Mouse (Mus musculus): ENCODE measurements around the gene Dnah7a. TPM values are rescaled to one million over a fixed set of nuclear protein-coding genes. Genes with fewer than 3 reads are reported as not detected.
"Not testable (repeated sequence)": the region's sequence is repeated elsewhere in the genome, so short reads cannot be mapped to it uniquely, and the experiment has no call there.

The Dnah7a gene
- total and polyA plus RNA-seq, 2 experiments = not detected

DNA sequence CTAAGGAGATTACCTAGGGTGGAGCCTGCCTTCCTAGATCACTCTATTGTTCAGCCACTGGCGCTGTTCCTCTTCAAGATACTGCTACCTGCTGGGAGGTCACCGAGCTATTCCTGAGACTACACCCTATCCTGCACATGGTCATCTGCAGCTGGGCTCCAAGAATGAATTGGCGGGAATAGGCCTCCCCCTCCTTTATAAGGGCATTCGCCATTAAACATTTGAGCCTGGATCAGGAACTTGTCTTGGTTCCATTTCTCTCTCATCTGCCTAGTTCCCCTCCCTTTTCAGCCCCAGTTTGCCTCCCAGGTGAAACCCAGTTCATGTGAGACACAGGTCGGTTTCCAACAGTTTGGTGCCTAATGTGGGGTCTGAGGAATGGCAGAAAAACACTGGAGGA, 39.4 kb upstream of the Dnah7a start:
- H3K27ac ChIP-seq (replicated peaks; ENCODE audit: insufficient read depth, low read depth, low read length) = no peak overlapping the region
- WGBS = 78% methylated on average over 5 of the region's 5 CpGs
- H3K9ac ChIP-seq (ENCODE audit: low read depth, low read length) = no peak overlapping the region
- no peak overlapping the region for H3K4me3 ChIP-seq (ENCODE audit: insufficient read depth, low read depth, low read length)
- H3K4me1 ChIP-seq (ENCODE audit: control insufficient read depth, insufficient read depth, low read length) = no peaks in the 10 kb centered on the region
- DNase-seq (ENCODE audit: extremely low read depth, low read depth, low spot score) = no peak
- H3K36me3 ChIP-seq (ENCODE audit: control insufficient read depth, insufficient read depth, low read length) = no peaks in the 10 kb centered on the region
- H3K27me3 ChIP-seq (ENCODE audit: control insufficient read depth, insufficient read depth, low read length) = no peaks in the 10 kb centered on the region
- no peak for TF ChIP-seq POLR2A (IDR thresholded peaks at IDR 0.05; ENCODE audit: extremely low read depth, insufficient read depth, low read length)
- no peak for TF ChIP-seq CTCF (IDR thresholded peaks at IDR 0.05; ENCODE audit: low read depth, low read length)
- no peaks in the 10 kb centered on the region for H3K79me2 ChIP-seq (ENCODE audit: control insufficient read depth, insufficient read depth, low read length)

DNA sequence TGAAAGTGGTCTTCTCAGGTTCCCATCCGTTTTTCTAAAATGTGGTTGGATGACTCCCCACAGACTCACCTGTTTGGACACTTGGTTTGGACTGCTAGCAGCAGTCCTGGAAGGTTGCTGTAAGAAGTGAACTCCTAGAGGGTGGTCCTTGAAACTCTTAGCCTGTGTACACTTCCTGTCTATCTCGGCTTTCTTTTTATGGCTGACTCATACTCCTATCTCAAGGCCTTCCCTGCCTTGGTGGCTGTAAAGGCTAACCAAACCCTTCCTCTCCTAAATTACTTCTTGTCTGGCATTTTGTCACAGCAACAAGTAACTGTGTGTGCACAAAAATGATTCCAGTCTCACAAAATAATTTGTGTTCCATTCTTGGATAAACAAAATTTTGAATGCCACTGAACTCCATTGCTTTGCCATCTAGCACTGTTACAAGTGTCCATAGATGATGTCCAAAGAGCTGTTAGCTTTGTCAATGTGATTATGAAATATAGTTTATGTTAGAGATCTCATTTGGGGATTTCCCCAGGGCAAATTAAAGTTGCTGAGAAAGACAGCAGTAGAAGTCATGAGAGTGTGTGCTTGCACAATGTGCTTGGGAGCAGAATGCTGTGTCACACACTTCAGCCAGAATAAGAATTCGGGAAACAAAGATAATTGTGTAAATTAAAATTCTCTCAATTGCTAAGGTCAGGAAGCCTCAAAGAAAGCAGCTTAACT, 35.3 kb upstream of the Dnah7a start:
- no peaks in the 10 kb centered on the region for H3K27me3 ChIP-seq (ENCODE audit: control insufficient read depth, insufficient read depth, low read length)
- no peaks in the 10 kb centered on the region for H3K36me3 ChIP-seq (ENCODE audit: control insufficient read depth, insufficient read depth, low read length)
- peak; percentile 15 for DNase-seq (ENCODE audit: extremely low read depth, low read depth, low spot score)
- no peak overlapping the region for H3K4me3 ChIP-seq (ENCODE audit: insufficient read depth, low read depth, low read length)
- H3K79me2 ChIP-seq (ENCODE audit: control insufficient read depth, insufficient read depth, low read length) = no peaks in the 10 kb centered on the region
- no peaks in the 10 kb centered on the region for H3K4me1 ChIP-seq (ENCODE audit: control insufficient read depth, insufficient read depth, low read length)
- no peak overlapping the region for H3K27ac ChIP-seq (replicated peaks; ENCODE audit: insufficient read depth, low read depth, low read length)
- WGBS = 69% methylated on average over 3 of the region's 3 CpGs
- no peak overlapping the region for H3K9ac ChIP-seq (ENCODE audit: low read depth, low read length)
- no peak for TF ChIP-seq POLR2A (IDR thresholded peaks at IDR 0.05; ENCODE audit: extremely low read depth, insufficient read depth, low read length)
- TF ChIP-seq CTCF (IDR thresholded peaks at IDR 0.05; ENCODE audit: low read depth, low read length) = no peak

DNA sequence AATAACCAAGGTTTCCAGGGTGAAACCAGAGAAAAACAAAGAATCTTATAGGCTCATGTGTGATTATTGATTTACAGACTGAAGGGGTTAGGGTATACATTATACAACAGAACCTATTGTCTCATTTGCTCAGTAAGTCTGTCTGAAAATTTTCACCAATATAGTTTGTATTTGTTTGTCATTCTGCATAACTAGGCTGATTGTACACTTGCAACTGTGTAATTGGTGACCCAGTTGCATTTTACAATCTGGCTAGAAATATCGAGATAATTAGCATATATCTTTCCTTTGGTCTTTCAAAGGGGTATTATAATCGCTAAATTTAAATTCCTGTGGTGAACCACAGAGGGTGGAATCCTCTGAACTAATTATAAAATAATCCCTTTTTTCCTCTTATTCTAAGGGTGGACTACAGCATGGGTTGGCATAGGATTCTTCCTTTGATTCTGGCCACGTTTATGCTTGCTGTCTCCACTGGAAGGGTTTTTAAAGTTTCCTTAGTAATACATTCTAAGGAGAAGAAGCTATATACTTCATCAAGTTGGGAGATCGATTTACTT, 34.3 kb upstream of the Dnah7a start:
- Histone ChIP-seq H3K27me3 (ENCODE audit: control insufficient read depth, insufficient read depth, low read length) (no peaks in the 10 kb centered on the region), H3K79me2 (ENCODE audit: control insufficient read depth, insufficient read depth, low read length) (no peaks in the 10 kb centered on the region), H3K36me3 (ENCODE audit: control insufficient read depth, insufficient read depth, low read length) (no peaks in the 10 kb centered on the region), H3K4me1 (ENCODE audit: control insufficient read depth, insufficient read depth, low read length) (no peaks in the 10 kb centered on the region), H3K27ac (replicated peaks; ENCODE audit: insufficient read depth, low read depth, low read length) (no peak overlapping the region), H3K4me3 (ENCODE audit: insufficient read depth, low read depth, low read length) (no peak overlapping the region), H3K9ac (ENCODE audit: low read depth, low read length) (no peak overlapping the region)
- no peak for DNase-seq (ENCODE audit: extremely low read depth, low read depth, low spot score)
- 86% methylated on average over 4 of the region's 4 CpGs for WGBS
- TF ChIP-seq CTCF (IDR thresholded peaks at IDR 0.05; ENCODE audit: low read depth, low read length) (no peak), POLR2A (IDR thresholded peaks at IDR 0.05; ENCODE audit: extremely low read depth, insufficient read depth, low read length) (no peak)

DNA sequence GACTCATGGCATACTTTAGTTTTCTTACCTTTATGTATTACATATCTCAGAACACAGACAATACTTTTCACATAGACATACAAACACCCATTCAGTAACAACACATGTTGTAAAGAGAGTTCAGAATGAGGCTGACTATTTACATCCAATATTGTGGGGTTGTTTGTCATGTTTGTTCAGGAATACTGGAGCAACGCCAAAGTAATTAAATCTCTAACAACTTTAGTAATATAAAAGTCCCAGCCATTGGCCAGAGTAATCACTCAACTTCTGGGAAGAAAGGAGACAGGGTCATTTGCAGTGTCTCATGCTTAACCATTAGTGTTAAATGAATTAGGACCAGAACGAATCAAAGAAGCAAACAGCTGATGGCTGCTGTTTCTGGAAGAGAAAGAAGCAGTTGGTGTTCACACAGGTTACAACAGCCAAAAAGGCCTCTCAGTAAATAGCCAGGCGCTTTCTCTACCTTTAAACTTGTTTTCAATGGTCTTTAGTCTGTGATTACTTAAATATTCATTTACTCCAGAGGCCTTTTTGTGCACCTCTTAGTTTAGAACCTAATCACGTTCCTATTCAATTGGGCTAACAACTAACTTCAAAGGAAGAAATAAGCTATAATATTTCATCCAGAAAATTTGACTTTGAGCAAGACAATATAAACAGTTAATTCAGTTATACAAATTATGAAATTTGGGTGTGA, 33.6 kb upstream of the Dnah7a start:
- not testable (repeated sequence) for H3K79me2 ChIP-seq (ENCODE audit: control insufficient read depth, insufficient read depth, low read length); H3K9ac ChIP-seq (ENCODE audit: low read depth, low read length); H3K4me3 ChIP-seq (ENCODE audit: insufficient read depth, low read depth, low read length); H3K36me3 ChIP-seq (ENCODE audit: control insufficient read depth, insufficient read depth, low read length); H3K4me1 ChIP-seq (ENCODE audit: control insufficient read depth, insufficient read depth, low read length); H3K27me3 ChIP-seq (ENCODE audit: control insufficient read depth, insufficient read depth, low read length); H3K27ac ChIP-seq (replicated peaks; ENCODE audit: insufficient read depth, low read depth, low read length); DNase-seq (ENCODE audit: extremely low read depth, low read depth, low spot score)
- WGBS = 82% methylated on average over 4 of the region's 4 CpGs

DNA sequence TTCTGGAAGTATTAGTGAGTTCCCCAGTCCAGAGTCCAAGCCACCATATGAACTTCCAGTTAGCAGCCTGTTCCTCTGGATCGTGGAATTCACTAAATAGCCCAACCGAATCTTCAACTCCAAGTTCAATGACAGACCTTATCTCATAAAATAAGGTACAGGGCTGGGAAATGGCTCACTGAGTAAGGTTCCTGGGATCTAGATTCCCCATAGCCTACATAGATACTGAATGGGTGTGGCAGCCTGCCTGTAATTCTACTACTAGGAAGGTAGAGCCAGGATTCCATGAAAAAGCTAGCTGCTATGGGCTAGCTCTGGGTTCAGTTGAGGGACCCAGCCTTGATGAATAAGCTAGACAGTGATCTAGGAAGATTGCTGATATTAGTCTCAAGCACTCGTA, 30.0 kb upstream of the Dnah7a start:
- DNase-seq (ENCODE audit: extremely low read depth, low read depth, low spot score) = no peak
- no peak for TF ChIP-seq CTCF (IDR thresholded peaks at IDR 0.05; ENCODE audit: low read depth, low read length)
- no peak for TF ChIP-seq POLR2A (IDR thresholded peaks at IDR 0.05; ENCODE audit: extremely low read depth, insufficient read depth, low read length)
- H3K9ac ChIP-seq (ENCODE audit: low read depth, low read length) = no peak overlapping the region
- no peaks in the 10 kb centered on the region for H3K27me3 ChIP-seq (ENCODE audit: control insufficient read depth, insufficient read depth, low read length)
- no peak overlapping the region for H3K27ac ChIP-seq (replicated peaks; ENCODE audit: insufficient read depth, low read depth, low read length)
- H3K36me3 ChIP-seq (ENCODE audit: control insufficient read depth, insufficient read depth, low read length) = no peaks in the 10 kb centered on the region
- H3K4me3 ChIP-seq (ENCODE audit: insufficient read depth, low read depth, low read length) = no peak overlapping the region
- no peaks in the 10 kb centered on the region for H3K79me2 ChIP-seq (ENCODE audit: control insufficient read depth, insufficient read depth, low read length)
- 90% methylated on average over 3 of the region's 3 CpGs for WGBS
- H3K4me1 ChIP-seq (ENCODE audit: control insufficient read depth, insufficient read depth, low read length) = no peaks in the 10 kb centered on the region
